Mouse (Mus musculus) spleen, postnatal 4 days (tissue): ENCODE results near the gene Cd3eap.

Source experiments
- DNase-seq, 2 experiments: peaks; one replicate each; pipeline ENCODE4 v3.0.0; 2022; ENCODE audit warnings: low spot score in 2 of 2

Cd3eap gene

DNA sequence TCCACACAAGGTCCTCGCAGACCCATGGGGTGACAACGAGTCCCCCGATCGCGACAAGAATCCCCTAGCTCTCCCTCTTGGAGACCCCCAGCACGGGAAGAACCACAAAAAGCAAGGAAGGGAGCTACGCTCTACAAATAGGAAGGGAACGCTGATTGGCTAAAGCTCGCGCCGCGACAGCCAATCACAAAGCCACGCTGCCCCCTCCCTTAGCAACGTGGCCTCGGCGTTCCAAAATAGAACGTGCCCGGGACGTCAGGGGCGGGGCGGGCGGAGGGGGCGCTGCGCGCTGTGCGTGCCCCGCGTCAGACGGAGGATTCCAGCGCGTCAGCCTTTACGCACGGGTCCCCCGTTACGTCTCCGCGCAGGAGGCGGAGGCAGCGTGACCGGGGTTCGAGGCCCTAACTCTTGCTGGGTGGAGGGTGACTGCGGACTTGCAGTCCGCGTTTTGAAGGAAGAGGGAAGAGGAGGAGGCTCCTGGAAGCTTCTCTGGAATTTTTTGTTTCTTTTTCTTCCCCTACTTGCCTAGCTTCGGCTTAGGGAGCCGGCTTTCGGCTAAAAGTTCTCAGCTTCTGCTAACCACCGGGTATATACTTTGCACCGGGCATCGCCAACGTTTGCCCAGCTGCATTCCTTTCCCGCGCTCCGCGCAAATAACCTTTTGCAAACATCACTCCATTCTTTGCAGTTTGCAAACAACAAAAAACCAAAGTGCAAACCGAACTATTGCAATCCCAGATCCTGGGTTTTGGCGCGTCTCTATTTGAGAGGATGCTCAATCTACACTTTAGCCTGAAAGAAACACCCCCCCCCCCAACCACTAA is 50.6 kb downstream of the Cd3eap start:
- DNase-seq: peak; percentile 92 to 95

DNA sequence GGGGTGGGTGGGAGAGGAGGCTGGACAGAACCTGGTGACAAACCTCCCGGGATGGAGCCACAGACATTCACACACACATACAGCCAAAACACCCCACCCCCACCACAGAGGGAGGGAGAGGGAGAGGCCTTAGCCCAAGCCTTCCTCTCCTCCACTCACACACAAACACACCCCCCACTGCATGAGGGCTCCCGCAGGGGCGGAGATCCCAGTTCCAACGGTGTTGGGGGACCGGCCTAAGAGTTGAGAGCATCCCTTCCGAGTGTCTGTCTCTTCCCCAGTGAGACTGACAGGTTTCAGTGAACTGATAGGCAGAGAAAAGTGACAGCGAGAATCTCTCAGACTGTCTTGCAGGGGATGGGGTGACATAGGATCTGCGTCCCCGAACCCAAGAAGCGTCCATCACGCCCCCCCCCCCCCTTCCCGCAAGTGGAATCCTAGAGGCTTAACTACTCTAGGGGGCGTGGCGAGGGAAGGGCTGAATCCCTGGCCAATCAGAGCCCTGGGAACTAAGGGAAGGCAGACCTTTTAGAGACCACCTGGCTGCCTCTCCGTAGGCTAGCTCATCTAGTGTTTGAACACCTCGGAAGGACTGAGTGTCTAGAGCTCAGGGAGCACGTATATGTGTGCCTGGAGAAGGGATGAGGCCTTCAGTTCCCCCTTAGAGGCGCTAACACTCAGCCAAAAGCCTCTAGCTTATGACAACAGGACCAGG is 51.4 kb downstream of the Cd3eap start:
- peak; percentile 62 to 74 for DNase-seq

DNA sequence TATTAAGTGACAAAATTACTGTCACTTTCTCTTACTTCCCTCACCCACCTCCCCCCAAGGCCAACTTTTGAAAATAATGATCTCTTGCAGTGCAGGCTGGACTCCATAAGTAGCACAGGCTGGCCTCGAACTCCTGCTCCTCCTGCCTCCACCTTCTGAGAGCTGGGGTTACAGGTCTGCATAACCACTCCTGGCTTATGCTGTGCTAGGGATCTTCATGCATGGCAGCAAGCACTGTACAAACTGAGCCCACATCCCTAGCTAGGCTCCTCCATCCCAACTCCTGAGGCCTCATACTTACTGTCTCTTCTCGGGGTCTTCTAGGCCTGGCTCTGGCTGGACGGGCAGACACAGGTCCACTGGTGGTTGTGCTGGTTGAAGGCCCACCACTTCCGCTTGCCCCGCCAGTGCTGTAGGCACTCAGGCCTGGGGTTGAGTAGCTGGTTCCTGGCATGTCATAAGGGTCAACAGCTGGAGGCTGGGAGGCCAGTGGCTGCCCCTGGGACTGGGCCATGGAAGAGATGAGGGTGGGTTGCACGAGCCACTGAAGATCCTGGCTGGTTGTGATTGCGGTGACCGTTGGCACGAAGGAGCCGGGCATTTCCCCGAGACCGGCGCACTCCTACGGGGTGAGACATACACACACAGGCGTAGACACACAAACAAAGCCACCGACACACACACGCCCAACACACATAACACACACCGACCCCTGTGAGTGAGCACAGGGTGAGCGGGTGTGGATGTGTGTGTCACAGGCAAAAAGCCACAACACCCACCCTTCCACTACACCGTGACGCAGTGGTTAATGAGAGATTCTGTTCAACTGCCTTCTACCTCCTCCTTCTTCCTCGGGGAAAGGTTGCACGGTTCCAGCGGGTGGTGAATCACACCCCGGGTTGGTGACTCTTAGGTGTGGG is 52.2 kb downstream of the Cd3eap start:
- no peak for DNase-seq
